Mouse (Mus musculus): ENCODE results near the gene Gclm. TPM values are rescaled to one million over a fixed set of nuclear protein-coding genes. Genes with fewer than 3 reads are reported as not detected.
A peak's percentile ranks its signal among the peaks of the same experiment; 100 is the strongest.
"Not testable (repeated sequence)": the region's sequence is repeated elsewhere in the genome, so short reads cannot be mapped to it uniquely, and the experiment has no call there.

Gclm gene
- polyA plus RNA-seq, 2 experiments from 2014 or later, result 7.8 to 11.4 TPM

DNA sequence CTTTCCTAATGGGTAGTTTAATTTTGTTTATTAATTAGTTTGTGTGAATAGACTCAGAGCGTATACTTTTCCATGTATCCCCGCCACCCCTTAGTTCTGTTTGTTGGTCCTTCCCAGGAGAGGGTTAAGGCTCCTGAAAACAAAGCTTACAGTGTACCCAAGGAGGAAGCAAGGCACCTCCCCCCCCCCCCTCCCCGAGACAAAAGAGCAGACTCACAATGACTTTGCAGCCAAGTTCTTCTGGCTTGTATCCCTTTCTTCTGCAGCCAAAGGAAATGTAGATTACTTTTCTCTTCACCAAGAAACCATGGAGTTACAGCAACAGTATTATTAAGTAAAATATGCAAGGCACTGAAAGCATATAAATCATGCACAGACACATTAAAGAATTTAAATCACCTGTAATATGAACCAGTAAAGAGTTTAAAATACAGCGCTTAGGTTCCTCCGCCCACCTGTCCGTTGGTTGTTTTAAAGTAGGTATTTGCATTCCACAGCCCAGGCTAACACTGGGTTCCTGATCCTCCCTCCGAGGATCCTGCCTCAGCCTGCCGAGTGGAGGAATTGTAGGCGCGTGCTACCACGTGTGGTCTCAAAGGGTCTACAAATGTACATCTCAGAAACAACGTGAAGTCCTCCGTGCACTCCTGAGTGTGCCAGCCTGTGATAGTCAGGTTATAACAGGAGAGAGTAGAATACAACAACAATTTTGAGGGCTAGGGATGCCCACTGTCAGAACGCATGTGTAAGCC is 1.8 kb upstream of the Gclm start:
- no peak for ATAC-seq

DNA sequence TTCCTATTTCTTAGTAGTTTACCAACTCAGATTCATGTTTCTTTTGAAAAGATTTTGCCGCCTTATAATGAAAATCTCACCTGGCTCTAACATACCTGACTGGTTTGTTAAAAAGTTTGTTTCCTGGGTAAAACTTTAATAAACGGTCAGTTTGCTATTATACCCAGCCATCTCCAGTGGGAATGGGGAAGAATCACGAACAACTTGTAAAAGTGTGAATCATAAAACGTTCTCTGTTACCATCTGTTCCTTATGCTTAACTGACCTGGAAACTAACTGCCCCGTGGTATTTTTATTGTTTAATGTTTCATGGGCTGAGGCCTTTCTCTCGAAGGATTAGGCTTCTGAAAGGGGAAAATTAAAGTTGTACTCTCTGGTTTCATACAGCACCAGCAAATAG is 598 bp upstream of the Gclm start:
- ATAC-seq, result peak; percentile 4

DNA sequence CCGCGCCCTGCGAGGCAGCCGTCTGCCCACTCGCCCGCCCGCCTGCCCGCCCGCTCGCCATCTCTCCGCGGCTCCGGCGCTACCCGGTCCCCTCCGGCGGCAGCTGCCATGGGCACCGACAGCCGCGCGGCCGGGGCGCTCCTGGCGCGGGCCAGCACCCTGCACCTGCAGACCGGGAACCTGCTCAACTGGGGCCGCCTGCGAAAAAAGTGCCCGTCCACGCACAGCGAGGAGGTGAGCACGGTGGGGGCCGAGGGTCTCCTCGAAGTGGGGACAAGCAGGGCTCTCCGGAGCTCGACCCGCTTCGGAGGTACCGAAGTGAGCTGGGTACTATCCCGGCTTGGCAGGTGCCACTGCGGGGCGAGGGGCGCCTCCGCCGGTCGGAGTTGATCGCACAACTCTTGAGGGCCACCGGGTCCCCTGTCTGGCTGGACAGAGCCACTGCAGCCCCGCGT is 548 bp downstream of the Gclm start:
- peak; percentile 24 for ATAC-seq

DNA sequence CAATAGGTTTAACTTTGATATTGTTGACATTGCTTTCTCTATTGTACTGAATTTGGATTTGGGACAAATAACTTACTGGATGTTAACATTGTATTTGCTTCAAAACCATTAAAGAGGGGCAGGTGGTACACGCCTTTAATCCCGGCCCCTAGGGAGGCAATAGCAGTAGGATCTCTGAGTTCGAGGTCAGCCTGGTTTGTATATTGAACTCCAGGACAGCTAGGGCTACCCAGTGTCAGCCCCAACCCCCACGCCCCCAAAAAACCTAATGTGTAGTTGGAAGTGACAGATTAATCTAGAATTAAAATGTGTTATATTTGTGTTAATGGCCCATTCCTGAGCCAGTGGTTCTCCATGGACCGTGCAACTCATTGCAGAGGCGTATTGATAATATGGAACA is 1.0 kb downstream of the Gclm start:
- no peak for ATAC-seq

DNA sequence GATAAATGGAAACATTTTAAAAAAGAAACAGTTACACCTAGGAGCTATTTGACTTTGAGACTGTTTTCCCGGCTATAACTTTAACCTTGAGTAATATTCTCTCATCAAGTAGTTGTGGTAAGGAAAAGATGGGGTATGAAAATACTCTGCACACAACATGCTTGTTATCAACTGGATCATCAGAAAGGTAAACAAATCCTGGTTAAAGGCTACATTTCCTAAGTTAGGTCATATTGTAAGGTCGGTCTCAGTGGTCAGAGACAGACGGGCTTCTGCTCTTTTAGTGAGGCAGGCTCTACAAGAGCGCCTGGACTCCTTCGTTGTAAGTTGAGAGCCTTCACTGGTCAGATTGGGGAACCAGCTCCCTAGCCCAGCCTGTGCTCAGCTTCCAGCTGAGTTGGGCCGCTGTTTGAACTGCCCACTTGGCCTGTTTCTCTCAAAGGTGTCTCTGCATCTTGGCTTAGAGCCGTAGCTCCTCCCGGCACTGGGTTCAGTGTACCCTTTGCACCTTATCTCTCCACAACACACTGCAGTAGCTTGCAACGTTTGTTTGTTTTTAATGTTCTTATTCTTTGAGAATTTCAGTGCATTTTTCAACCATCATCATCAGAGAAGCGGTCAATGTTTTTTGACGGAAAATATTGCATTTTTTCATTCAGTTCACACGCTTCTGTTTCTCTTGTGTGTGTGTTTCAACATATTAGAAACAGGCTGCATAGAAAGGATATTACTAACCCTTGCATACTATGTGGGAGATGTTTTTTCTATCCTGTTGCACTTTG is 1.8 kb downstream of the Gclm start:
- ATAC-seq, result no peak

DNA sequence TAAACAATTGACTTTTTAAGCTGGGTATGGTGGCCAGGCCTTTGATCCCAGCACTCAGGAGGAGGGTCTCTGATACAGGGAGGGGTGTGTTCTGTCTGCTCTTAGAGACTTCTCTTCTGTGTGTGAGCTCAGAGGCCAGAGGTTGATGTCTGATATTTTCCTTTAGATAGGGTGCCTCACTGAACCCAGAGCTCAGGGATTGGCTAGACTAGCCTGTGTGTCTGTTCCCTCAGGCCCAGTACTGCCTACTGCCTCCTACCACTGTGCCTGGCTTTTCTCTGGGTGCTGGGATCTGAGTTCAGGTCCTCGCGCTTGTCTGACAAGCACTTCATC is 2.4 kb downstream of the Gclm start:
- no peak for ATAC-seq

DNA sequence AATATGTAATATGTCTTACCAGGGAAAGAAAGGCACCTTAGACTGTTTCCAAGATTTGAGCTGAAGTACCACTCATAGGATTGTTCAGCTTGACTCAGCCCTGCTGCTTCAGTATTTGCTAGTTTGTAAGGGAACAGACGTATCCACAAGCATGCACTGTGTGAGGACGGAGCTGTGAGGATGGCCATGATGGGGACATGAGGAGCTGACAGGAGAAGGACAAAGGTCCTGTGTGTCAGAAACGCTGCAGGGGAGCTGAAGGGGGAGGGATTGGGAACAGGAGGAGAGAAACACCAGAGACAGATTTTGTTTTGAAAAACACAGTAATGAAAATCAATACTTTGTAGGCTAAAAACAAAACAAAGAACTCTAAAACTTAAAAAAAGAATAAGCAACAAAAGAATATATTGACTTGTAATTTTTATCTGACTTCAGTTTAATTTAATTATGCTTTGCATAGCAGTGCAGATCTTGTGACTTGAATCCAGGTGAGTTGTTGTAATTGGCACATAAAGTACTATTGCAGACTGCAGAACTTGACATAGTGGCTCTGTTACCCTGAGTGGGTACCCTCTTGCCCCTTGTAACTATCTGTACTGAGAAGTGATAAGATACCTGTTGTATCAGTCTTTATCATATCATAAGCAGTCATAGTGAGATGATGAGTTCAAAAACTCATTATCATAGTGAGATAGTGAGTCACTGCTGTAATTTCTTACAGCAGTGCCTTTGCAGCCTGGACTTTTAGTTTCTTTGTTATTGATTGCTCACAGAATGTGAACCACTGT is 7.3 kb downstream of the Gclm start:
- no peak for ATAC-seq

DNA sequence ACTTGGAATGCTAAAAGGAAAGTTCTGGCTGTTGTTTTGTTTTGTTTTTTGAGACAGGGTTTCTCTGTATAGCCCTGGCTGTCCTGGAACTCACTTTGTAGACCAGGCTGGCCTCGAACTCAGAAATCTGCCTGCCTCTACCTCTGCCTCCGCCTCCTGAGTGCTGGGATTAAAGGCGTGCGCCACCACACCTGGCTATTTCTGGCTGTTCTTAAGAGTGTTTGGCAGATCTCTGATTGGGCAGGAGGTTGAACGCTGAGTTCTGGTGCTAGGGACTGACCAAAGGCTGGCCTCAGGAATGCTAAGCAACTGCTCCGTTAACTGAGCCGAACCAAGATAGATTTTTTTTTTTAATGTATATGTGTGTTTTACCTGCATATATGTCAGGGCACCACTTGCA is 8.7 kb downstream of the Gclm start:
- ATAC-seq, result not testable (repeated sequence)

DNA sequence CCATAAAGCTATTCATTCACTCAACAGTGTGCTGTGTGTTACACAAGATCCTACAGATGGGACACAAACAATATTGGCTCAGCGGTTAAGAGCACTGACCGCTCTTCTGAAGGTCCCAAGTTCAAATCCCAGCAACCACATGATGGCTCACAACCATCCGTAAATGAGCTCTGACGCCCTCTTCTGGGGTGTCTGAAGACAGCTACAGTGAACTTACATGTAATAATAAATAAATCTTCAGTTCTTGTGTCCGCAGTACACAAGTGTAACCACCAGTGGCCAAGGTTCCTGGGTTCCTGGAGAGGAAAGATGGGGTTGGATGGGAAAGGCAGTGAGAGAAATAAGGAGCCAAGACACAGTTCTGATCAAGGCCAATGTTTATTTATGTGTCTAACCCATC is 24.6 kb downstream of the Gclm start:
- no peak for ATAC-seq

DNA sequence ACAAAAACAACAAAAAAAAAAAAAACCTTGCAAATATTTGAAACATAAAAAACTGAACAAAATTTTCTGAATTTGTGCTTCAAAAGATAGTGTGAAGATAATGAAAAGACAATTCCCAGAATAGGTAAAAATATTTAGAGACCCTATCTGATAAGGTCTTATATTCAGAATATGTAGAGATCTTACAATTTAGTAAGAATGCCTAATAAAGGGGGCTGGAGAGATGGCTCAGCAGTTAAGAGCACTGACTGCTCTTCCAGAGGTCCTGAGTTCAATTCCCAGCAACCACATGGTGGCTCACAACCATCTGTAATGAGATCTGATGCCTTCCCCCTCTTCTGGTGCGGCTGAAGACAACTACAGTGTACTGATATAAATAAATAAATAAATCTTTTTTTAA is 27.2 kb downstream of the Gclm start:
- ATAC-seq, result not testable (repeated sequence)

DNA sequence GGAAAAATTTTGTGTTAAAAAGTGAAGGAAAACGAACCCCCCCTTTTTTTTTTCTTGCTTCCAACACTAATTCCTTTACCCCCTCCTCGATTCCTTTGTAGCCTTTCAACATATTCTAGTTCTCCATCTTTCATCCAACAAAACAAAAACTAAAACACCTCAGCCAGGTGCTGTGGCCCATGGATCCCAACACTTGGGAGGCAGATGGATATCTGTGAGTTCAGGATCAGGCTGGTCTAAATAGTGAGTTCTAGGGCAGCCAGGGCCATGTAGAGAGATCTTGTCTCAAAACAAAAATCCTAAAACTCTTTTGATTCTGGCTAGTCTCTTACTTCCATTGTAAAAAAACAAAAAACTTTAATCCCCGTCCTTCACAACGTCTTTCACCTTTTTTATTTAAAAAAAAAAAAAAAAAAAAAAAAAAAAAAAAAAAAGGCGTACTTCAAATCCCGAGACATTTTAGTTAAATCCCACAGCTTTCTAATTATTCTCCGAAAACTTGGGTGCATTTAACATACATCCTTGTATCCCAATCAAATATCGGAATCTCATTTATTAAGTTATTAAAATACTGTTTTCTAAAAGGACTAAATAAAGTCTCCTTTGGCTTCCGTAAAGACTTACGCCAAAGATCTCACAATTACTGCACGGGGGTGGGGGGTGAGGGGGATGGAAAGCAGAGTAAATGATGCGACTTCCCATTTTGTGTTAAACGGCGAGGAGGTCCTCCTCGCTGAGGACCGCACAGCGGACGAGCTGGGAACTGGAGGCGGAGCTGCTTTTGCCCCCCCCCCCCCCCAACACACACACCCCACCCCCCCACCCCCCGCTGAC is 28.3 kb downstream of the Gclm start:
- ATAC-seq, result peak; percentile 71

DNA sequence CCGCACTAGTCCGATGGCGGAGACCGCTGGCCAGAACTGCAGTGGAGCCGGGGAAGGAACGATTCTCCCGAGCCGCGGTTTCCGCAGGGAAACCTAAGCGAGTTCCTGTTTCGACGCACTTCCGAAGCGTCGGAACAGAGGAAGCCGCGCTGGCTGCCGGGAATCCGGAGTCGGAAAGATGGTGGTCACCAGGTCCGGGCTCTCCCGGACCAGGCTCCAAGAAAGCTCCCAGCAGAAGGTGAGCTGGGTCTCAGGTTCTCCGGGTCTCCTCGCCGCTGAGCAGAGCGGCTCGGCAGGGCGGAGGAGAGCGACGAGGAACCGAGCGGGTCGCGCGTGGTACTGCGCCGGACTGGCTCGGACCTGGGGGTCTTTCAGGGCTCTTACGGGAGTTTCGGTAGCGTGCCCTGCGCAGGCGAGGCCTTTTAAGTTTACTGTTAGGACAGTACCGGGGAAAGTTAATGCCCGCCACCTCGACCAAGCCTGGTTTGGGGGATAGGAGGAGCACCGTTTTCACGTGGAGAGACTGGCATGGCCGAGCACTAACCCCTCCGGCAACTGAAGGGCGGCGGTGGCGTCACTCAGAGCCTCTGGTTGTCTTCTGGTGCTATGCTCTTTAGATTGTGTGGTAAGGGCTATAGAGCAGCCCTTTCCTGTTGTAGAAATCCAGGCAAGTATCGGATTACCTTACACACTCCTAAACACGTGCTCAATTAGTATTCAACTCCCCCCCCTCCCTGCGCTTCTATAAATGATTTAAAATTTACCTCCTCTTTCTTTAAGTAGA is 29.1 kb downstream of the Gclm start, which contains the start of gene Dnttip2:
TSS of gene Dnttip2 (plus strand) at position 148 of the 784 bp plus-strand sequence.
- peak; percentile 85 for ATAC-seq

DNA sequence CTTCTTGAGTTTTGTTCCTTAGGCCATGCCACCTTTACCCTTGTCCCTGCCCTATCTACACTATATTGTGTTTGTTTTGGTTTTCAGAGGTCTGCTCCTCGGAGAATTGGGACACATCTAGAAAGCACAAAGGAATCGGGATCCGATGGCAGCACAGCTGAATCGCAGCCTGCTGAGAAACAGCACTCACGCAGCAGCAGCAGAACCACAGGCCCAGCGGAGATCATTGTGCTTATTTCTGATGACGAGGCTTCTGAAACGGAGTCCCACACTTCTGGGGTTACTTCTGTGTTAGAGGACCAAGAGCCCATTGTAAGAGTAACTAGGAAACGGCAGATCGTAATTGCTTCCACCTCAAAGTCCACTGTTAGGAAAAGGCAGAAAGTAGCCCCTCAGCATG is 29.8 kb downstream of the Gclm start:
- ATAC-seq, result no peak

DNA sequence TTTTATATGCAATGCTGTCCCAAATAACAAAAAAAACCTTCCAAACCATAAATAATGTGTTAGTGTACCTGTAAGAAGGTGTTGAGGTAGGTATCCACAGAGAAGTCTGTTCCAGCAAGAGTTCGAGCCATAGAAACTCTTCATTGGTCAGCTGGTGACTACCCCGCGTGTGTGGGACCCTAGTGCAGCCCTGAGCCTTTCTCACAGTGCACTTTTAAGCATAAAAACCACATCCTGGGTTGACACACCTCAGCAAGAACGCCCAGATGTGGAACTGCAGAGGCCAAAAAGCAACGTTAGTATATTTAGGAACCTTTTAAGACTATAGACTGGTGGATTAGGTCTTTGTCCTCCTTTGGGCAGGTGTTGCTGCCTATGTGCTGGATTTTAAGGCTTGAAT is 41.8 kb downstream of the Gclm start:
- ATAC-seq, result peak; percentile 88

DNA sequence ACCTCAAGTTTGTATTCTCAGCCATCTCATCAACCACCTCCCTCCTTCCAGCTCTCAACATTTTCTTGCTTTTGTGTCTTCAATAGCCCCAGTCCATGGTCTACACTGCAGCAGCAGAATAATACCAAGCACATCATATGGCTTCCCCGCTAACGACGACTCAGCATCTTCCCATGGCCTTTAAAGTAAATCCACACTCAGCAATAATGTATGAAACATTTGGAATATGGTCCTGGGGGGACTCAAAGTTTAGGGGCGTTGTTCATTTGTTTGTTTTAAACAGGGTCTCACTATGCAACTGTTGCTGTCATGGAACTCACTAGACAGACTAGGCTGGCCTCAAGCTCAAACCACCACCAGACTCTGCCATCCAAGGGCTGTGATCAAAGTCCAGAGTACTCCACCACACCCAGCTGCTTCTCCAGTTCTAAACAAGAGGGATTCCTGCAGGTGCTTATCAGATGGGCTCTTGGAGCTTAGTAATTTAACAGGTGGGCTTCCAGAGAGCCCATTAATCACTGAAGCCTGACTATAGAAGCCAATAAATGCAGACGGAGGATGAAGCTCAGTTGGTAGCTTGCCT is 43.3 kb downstream of the Gclm start:
- ATAC-seq, result no peak

DNA sequence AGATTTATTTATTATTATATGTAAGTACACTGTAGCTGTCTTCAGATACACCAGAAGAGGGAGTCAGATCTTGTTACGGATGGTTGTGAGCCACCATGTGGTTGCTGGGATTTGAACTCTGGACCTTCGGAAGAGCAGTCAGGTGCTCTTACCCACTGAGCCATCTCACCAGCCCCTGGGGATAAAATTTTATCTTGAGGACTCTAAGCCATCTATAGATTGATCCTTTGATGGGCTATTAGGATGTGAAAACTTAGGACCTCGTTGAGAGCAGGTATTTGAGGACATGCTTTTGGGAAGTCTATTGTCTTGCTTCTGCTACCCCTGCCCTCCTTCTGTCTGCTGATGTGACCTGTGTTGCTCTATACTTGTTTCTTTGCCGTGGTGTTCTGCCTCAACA is 44.0 kb downstream of the Gclm start:
- not testable (repeated sequence) for ATAC-seq

DNA sequence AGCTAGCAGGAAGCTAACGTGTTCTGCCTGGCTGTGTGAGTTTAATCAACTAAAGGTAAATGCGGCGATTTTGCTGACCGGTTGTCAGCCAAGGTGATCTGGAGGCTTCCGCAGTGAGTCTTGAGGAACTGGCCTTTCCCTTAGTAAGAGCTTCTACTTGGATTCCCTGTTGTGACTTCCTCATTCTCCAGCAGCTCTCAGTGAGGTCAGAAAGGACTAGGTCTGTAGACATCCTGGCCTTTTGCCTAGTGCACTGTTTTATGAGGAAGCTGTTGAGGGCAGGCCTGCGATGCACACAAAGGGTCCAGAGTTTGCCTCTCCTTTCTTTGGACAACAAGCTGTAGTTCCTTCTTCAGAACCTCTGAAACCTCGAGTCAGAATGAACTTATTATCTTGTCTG is 45.3 kb downstream of the Gclm start:
- ATAC-seq, result no peak

DNA sequence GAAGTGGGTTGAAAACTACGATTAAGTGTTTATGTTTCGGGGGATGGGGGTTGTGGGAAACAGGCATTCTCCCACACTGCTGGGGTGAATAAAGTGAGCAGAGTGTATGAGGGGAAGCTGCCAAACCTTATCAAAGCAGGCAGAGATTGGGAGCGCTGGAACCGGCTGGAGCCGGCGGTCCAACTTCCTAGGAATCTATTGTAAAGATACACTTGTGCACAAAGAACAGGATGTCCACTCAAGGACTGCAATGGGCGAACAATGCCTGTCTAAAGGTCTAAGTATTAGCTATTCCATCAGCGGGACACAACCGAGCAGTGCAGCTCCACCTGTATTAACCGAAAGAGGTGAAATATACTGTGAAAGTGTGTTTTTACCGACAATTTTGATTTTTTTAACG is 46.5 kb downstream of the Gclm start:
- no peak for ATAC-seq

DNA sequence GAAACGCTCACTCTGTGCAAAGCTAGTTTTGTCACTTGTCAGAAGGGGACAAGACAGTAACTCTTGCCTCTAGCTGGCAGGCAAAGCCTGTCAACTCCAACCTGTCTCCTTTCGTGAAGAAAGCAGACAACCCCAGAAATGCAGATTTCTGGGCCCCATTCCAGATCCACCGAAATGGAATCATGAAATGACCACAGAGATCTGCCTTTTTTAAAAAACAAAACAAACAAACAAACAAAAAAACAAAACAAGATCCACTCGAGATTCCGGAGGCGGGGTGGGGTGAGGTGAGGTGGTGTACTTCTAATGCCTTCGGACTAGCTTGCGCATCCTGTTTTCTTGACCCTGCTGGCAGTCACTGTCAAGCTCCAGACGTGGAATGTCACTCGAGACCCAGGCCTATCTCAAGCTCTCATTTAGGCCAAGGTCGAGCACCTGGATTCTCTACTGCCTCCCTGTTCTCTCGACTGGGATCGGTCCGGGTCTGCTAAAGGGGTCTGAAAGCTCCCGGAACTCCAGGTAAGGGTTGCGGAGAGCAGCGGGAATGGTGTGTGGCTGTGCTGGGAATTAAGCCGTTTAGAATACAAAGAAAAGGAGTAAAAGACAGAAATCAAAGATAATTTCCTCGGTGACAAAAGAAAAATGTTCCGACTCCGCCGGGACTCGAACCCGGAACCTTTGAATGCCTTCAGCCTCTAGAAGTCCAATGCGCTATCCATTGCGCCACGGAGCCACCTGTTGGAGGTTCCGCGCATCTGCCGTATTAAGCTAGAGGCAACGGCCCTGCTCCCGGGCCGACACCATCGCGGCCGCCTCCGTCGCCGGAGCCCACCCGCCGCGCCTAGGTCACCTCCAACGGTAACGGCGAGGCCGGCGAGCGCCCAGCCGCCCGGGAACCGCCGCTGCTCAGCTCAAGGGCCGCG is 47.2 kb downstream of the Gclm start:
- peak; percentile 84 for ATAC-seq
